Mouse (Mus musculus) forebrain, postnatal 0 days (tissue): Measurements from ENCODE around the gene Spink4. TPM values are rescaled to one million over a fixed set of nuclear protein-coding genes. Genes with fewer than 3 reads are reported as not detected.
"Not testable (repeated sequence)": the region's sequence is repeated elsewhere in the genome, so short reads cannot be mapped to it uniquely, and the experiment has no call there.

ENCODE experiments used
- ATAC-seq: fragments of 200-750 bp; cut with Nextera tagmentation; 2 replicates; pipeline ENCODE4 v1.8.0; 2017; ENCODE audit warnings: mild to moderate bottlenecking, moderate library complexity
- DNase-seq: peaks from one replicate; pipeline ENCODE4 v3.0.0-alpha.2; 2015
- H3K27ac ChIP-seq: fragments of 300-500 bp; sonication (generic); 2 replicates; pipeline ENCODE4 v1.5.1; 2014; ENCODE audit warnings: low read depth, mild to moderate bottlenecking, antibody characterized with exemption, low read length, moderate library complexity, mixed read lengths
- H3K27me3 ChIP-seq: fragments of 300-500 bp; sonication (generic); 2 replicates; pipeline ENCODE4 v1.6.1; 2014; ENCODE audit warnings: mild to moderate bottlenecking, low read length, mixed read lengths; ENCODE audit not compliant: insufficient read depth
- H3K36me3 ChIP-seq: fragments of 300-500 bp; sonication (generic); 2 replicates; pipeline ENCODE4 v1.6.1; 2014; ENCODE audit warnings: mild to moderate bottlenecking, moderate library complexity; ENCODE audit not compliant: insufficient read depth
- H3K4me1 ChIP-seq: fragments of 300-500 bp; sonication (generic); 2 replicates; pipeline ENCODE4 v1.6.1; 2014; ENCODE audit warnings: antibody characterized with exemption; ENCODE audit not compliant: insufficient read depth
- H3K4me2 ChIP-seq: fragments of 300-500 bp; sonication (generic); 2 replicates; pipeline ENCODE4 v1.6.1; 2014; ENCODE audit warnings: low read depth, mild to moderate bottlenecking, moderate library complexity
- H3K4me3 ChIP-seq: fragments of 300-500 bp; sonication (generic); 2 replicates; pipeline ENCODE4 v1.5.1; 2014; ENCODE audit warnings: low read depth, low read length, mixed read lengths
- H3K9ac ChIP-seq: fragments of 300-500 bp; sonication (generic); 2 replicates; pipeline ENCODE4 v1.6.1; 2014; ENCODE audit warnings: mild to moderate bottlenecking
- H3K9me3 ChIP-seq: fragments of 300-500 bp; sonication (generic); 2 replicates; pipeline ENCODE4 v1.6.1; 2016; ENCODE audit warnings: low read length
- CTCF ChIP-seq: sonication (generic); IDR thresholded peaks from 2 replicates; pipeline ENCODE4 v1.5.1; 2016; ENCODE audit warnings: antibody characterized with exemption, control low read depth, low read depth
- WGBS: fragments of 180-500 bp; shearing (Covaris S2); extraction: QIAGEN DNeasy Blood & Tissue Kit; methylation state at CpG from one replicate; pipeline ENCODE4 v1.1.7; 2014; 5-methylcytosine and 5-hydroxymethylcytosine counted together
- polyA plus RNA-seq: library from polyadenylated mRNA; unstranded; fragments of >200 nt; fragmentation: Nextera tagmentation; extraction: Ambion mirVana; gene quantifications from 2 replicates; pipeline ENCODE4 v1.2.1, GENCODE M21; 2015
- total RNA-seq: library from RNA; depleted of rRNA; stranded (reverse); fragments of >200 nt; gene quantifications from 2 replicates; pipeline ENCODE4 v1.2.3, GENCODE M21; 2014

Gene Spink4
- total and polyA plus RNA-seq, 2 experiments from 2014 or later, result not detected

DNA sequence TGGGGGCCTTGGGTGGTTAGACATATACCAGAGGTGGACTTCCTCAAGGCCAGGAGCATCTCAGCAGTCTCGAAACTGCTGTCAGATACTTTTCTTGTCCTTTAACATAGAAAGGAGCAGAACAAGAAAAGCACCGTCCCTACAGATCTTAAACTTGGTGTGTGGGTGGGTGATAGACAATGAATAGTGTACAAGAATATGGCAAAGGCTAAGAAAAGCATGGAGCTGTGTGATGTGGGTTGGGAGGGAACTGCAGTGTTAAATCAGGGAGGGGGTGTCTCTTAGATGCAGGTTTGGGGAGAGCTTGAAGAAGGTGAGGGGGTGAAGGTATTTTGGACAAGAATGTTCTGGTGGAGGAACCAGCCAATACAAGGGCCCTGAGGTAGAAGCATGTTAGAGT, 724 bp downstream of the Spink4 start:
- Histone ChIP-seq H3K36me3 (no peaks in the 10 kb centered on the region), H3K27ac (no peak overlapping the region), H3K4me3 (no peak overlapping the region), H3K4me2 (no peak overlapping the region), H3K4me1 (no peaks in the 10 kb centered on the region), H3K9me3 (no peaks in the 10 kb centered on the region), H3K9ac (no peak overlapping the region), H3K27me3 (no peaks in the 10 kb centered on the region)
- no peak for DNase-seq
- ATAC-seq, result no peak
- no peak for TF ChIP-seq CTCF
- 81% methylated on average over 2 of the region's 2 CpGs for WGBS

DNA sequence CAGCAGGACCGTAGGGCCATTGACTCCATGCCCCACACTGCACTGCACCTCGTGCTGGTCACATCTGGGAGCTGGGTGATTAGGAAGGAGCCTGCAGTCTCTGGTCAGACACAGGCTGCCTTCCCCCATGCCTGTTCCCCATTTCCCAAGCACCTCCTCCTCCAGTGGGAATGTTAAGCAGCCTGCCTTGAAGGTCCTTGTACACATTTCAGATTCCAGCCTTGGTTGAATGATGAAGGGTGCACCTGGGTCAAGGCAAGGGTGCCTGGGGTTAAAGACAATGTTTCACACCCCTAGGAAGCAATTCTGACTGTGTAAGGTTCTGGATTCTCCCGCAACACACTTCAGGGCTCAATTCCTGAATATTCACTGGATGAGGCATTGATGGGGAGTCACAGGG, 1.4 kb downstream of the Spink4 start:
- no peak for DNase-seq
- no peak for TF ChIP-seq CTCF
- H3K27me3 ChIP-seq, result no peaks in the 10 kb centered on the region
- no peaks in the 10 kb centered on the region for H3K36me3 ChIP-seq
- no peaks in the 10 kb centered on the region for H3K4me1 ChIP-seq
- H3K9me3 ChIP-seq, result no peaks in the 10 kb centered on the region
- H3K27ac ChIP-seq, result no peak overlapping the region
- 73% methylated on average over 3 of the region's 3 CpGs for WGBS
- H3K4me3 ChIP-seq, result no peak overlapping the region
- H3K9ac ChIP-seq, result no peak overlapping the region
- no peak for ATAC-seq
- no peak overlapping the region for H3K4me2 ChIP-seq

DNA sequence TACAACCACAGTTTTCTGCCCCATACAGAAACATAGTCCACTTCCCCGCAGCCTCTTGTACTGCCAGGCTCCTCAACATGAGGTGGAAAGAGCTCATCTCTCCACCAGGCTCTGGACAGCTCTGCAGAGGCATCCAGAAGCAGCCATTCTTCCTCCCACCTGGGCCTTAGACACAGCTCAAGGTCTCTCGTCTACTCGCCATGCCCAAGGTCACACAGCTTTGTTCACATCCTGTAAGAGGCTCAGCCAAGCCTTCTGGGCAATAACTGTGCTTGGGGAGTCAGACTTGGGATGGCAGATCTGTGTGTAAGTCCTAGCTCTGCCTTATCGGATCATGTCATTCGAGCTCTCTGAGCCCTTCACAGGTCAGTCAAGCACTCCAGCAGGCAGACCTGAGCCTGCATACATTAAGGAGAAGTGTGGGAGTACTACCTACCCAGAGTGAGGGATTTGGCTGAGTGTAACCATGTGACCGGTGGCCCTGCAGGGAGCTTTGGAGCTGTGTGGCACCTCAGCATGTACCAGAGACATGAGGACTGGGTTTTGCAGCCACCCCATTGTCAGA, 3.3 kb downstream of the Spink4 start:
- 82% methylated on average over 6 of the region's 6 CpGs for WGBS
- H3K36me3 ChIP-seq, result no peaks in the 10 kb centered on the region
- no peak overlapping the region for H3K4me2 ChIP-seq
- H3K27ac ChIP-seq, result no peak overlapping the region
- ATAC-seq (no peak), DNase-seq (no peak)
- H3K9me3 ChIP-seq, result no peaks in the 10 kb centered on the region
- H3K4me1 ChIP-seq, result no peaks in the 10 kb centered on the region
- H3K4me3 ChIP-seq, result no peak overlapping the region
- H3K27me3 ChIP-seq, result no peaks in the 10 kb centered on the region
- H3K9ac ChIP-seq, result no peak overlapping the region
- TF ChIP-seq CTCF, result no peak

DNA sequence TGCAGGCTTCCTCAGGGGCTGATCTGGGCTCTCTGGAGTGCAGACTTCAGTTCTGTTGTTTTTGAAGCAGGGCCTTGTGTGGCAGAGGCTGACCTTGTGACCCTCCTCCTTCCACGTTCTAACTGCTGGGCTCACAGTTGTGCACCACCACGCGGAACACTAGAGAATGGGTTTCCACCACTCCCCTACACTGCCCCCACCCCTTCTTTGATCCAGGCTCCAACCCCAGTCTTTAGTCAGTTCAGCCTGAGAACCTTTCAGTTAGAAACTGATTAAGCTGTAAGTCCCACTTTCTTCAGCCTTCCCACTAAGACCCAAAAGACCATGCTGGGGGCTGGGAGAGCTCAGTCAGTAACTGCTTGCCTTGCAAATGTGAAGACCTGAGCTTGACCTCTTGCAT, 5.7 kb downstream of the Spink4 start:
- H3K4me1 ChIP-seq, result no peaks in the 10 kb centered on the region
- WGBS, result 50% methylated on average over 3 of the region's 3 CpGs
- H3K36me3 ChIP-seq, result no peaks in the 10 kb centered on the region
- no peak overlapping the region for H3K4me3 ChIP-seq
- no peaks in the 10 kb centered on the region for H3K9me3 ChIP-seq
- no peak overlapping the region for H3K9ac ChIP-seq
- H3K27me3 ChIP-seq, result no peaks in the 10 kb centered on the region
- no peak for ATAC-seq
- no peak overlapping the region for H3K4me2 ChIP-seq
- no peak for TF ChIP-seq CTCF
- H3K27ac ChIP-seq, result no peak overlapping the region
- DNase-seq, result no peak

DNA sequence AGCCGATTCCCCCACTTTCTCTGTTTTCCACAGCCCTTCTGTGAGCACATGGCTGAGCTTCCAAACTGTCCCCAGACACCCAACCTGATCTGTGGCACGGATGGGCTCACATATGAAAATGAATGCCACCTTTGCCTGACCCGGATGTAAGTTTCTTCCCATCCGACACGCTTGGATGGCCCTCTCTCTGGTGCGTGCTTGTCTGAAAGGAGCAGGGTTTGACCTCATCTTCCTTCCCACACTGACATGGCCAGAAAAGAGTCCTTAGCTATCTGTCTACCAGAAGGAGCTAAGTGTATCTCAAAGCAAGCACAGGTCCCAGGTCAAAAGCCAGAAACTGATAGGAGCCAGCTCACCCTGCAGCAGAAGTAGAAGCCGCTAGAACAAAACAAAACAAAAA, 9.2 kb downstream of the Spink4 start:
- Histone ChIP-seq H3K4me1 (no peaks in the 10 kb centered on the region), H3K9me3 (no peaks in the 10 kb centered on the region), H3K36me3 (peaks cover 16% of the 10 kb centered on the region), H3K27me3 (no peaks in the 10 kb centered on the region), H3K4me3 (no peak overlapping the region), H3K4me2 (no peak overlapping the region), H3K9ac (no peak overlapping the region), H3K27ac (no peak overlapping the region)
- WGBS, result 86% methylated on average over 7 of the region's 7 CpGs
- ATAC-seq, result no peak
- DNase-seq, result no peak
- TF ChIP-seq CTCF, result no peak

DNA sequence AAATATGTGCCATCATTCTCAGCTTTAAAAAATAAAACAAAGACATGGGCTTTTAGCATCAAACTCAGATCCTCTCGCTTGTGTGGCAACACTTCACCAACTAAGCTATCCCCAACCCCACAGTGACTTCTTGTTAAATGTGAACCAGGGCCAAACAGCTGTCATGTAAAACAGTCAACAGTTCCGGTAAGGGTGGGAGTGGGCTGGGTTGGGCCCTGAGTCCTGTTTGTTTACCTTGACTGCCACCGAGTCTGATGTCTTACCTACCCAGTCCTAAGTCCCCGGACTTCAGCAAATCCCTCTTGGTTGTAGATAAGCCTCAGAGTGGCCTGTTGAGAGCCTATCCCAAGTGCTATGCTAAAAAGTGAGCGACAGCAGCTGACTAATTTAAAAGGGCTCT, 13.8 kb downstream of the Spink4 start:
- ATAC-seq (no peak), DNase-seq (no peak)
- Histone ChIP-seq H3K9me3 (no peaks in the 10 kb centered on the region), H3K4me3 (no peak overlapping the region), H3K27ac (no peak overlapping the region), H3K9ac (no peak overlapping the region), H3K4me1 (no peaks in the 10 kb centered on the region), H3K27me3 (no peaks in the 10 kb centered on the region), H3K4me2 (no peak overlapping the region), H3K36me3 (peaks cover 50% of the 10 kb centered on the region)
- 96% methylated on average over 5 of the region's 5 CpGs for WGBS
- TF ChIP-seq CTCF, result no peak

DNA sequence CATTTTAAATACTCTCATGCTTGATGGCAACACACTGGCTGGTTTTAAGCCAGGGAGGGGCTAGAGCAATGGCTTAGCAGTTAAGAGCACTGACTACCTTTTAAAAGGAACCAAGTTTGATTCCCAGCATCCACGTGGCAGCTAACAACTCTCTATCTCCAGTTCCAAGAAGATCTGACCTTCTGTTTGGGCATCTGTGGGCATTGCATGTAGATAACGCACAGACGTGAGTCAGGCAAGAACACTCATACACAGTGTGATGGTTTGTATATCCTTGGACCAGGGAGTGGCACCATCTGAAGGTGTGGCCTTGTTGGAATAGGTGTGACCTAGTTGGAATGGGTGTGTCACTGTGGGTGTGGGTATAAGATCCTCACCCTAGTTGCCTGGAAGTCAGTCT, 14.5 kb downstream of the Spink4 start:
- H3K27ac ChIP-seq, H3K4me2 ChIP-seq, H3K4me3 ChIP-seq, ATAC-seq, H3K9me3 ChIP-seq, H3K9ac ChIP-seq, DNase-seq, H3K4me1 ChIP-seq, H3K27me3 ChIP-seq: not testable (repeated sequence)
- WGBS, result 95% methylated on average over 3 of the region's 3 CpGs
- peaks cover 57% of the 10 kb centered on the region for H3K36me3 ChIP-seq
